Mouse (Mus musculus) frontal cortex, adult (tissue): Measurements from ENCODE around the gene Cnot8.

Experiments used
- ATAC-seq: cut with Nextera tagmentation; 2 replicates; pipeline ENCODE4 v1.9.2; 2017; ENCODE audit warnings: mild to moderate bottlenecking, moderate library complexity, mixed read lengths; ENCODE audit not compliant: low TSS enrichment

Cnot8 gene

DNA sequence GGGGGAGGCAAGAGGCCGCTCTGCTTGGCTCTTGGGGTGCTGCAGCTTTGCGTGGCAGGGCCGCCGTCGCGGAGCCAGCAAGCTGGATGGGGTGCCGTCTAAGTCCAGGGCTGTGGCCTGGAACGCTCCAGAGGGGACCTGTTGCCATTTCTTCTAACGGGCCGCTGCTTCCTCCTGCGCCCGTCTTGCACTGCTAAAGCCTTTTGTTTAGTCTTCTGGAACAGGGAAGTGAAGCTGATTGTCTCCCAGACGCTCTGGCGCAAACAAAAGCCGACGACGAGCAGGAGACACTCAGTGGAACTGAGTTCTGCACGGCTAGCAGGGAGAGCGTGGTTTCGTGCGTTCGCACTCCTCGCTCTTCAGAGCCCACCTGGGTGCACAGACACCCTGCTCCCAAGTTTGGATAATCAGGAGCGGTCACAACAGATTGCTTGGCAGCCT is 418 bp downstream of the Cnot8 start:
- ATAC-seq: peak; percentile 8; the same call in 1 of the 2 replicates

DNA sequence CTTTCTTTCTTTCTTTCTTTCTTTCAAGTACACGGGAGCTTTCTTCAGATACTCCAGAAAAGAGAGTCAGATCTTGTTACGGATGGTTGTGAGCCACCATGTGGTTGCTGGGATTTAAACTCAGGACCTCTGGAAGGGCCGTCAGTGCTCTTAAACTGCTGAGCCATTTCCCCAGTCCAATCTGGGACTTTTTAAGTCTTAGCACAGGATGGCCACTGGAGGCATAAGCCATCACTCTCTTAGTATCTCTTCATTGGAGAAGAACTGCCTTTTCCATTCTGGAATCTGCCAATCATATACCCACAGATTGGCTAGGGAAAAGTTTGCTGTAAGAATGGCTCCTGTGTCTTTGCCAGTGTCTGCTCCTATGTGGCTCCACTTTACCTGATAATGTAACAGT is 3.1 kb downstream of the Cnot8 start:
- no peak for ATAC-seq

DNA sequence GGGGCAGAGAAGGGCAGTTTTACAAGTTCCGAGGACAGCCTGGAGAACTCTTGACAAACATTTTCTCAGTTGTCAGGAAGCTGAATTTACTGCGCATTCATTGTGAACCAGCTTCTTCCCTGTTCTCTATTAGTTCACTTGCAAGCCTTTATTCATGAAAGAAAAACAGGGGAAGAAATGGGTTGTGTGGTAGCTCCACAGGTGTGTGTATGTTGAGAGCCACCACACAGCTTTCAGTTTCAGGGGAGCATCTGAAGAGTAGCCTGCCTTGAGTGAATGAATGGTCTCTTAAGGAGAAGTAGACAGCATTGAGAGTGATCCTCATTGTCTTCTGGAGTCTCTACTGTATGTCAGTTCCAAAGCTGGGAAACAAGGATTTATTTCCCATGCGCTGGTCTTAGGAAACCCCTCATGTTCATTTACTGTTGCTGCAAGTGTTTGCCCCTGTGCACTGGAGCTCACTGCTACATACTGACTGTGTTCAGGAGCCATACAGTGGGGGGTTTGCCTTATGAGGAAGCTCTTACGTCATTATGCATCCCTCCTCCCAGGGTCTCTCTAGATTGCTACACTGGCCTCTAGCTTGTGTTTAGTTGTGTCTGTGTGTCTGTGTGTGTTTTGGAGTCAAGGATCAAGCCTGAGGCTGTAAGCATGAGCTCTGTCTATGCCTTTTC is 3.8 kb downstream of the Cnot8 start:
- no peak for ATAC-seq

DNA sequence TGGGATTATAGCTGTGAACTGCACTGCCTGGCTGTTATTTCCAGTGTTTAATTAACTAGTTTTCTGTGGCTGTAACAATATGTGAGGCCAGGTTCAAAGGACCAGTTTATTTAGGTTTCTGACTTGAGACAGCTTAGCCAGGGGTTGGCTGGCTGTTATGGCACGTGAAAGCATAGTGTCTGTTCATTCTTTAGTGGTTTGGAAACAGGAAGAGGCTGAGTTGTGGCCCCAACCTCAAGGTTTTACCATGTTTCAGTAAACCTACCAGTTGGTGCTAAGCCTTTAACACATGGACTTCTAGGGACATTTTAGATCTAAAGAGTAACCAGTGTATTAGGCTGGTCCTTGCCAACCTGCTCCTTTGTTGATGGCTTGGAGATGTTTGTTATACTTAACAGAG is 12.6 kb downstream of the Cnot8 start:
- no peak for ATAC-seq

DNA sequence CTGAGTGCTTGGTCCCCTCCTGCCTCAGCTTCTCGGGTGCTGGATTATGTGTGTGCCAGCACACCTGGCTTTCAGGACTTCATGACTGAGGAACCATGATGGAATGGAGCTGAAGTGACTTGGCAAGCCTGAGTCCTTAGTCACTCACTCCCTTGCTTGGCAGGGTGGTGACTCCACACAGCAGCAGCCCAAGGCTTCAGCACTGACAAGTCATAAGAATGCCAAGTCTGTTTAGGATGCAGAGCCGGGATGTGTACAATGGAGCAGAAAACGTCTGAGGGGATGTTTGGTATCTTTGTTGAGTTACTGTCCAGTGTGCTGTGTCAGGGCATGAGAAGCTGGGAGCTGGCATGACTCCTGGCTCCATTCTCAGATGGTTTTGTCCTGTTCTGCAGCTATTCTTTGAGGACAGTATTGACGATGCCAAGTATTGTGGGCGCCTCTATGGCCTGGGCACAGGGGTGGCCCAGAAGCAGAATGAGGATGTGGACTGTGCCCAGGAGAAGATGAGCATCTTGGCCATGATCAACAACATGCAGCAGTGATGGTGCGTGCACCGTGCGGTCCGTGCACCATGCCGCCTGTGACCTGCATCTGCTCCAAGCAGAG is 13.2 kb downstream of the Cnot8 start:
- ATAC-seq: 0 out of 2 replicates have a peak, but pooled peaks have one; percentile 7

DNA sequence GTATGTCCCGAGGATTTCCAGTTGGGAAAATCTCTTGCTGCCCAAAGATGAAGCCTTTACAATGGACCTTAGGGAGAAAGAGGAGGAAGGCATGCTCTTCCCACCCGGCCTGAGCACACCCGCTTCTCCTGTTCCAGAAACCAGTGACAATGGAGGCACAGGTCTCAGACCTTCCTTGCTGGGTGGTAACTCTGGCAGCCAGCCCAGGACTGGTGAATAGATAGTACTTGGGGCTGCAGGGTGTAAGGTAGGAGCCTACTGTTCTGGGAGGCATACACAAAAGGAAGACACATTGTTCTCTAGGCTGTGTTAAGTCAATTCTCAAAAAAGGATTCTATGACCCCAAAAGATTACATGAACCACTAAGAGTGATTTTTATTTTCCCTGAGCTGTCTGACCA is 16.7 kb downstream of the Cnot8 start:
- no peak for ATAC-seq

DNA sequence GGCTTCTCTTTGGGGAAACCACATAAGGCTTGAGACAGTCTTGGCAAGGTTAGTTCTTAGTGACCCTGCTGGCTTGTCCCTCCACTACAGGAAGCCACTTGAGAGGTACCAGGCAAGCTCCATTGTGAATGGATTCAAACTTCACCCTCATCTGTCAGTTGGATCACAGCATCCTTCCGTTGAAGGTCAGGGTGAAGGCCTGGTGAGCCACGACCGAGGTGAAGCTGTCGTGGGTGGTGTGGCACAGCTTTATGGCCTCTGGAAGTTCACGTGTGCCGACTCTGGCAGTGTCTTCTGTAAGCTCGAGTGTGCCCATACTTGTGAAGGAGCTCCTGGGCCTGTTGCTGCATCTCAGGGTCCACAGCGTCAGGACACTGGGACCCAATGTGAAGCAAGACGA is 17.4 kb downstream of the Cnot8 start:
- no peak for ATAC-seq

DNA sequence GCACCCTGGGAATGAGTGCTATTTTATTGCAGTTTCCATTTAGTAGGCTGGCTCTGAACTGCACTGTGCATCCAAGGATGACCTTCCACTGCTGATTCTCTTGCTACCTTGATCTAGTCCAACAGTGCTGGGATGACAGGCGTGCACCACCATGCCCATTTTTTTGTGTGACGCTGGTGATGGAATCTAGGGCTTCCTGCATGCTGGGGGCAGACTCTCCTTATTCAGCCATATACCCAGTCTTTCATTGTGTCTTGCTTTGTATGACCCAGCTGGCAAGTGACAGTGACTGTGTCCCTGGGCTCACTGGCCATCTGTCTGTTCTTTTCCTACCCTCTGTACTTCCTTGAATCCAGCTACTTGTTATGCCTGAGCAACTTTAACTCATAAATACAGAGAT is 19.8 kb downstream of the Cnot8 start:
- ATAC-seq: no peak

DNA sequence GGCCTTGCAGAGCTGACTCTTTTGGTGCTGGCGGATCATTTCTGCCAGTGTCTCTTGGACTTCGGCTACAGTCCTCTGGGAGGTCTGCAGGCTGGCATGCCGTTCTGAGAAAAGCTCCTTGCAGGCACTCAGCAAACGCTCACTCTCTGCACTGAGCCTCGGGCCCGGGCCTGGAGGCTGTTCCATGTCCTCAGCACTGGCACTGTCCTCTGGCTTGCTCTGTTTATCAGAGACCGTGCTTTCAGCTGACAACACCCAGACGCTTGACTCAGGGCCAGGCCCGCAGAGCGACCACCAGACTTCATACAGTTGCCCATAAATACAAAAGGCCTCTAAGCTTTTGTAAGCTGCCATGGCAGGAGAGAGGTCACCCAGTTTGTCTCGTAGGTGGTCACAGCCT is 21.1 kb downstream of the Cnot8 start:
- no peak for ATAC-seq

DNA sequence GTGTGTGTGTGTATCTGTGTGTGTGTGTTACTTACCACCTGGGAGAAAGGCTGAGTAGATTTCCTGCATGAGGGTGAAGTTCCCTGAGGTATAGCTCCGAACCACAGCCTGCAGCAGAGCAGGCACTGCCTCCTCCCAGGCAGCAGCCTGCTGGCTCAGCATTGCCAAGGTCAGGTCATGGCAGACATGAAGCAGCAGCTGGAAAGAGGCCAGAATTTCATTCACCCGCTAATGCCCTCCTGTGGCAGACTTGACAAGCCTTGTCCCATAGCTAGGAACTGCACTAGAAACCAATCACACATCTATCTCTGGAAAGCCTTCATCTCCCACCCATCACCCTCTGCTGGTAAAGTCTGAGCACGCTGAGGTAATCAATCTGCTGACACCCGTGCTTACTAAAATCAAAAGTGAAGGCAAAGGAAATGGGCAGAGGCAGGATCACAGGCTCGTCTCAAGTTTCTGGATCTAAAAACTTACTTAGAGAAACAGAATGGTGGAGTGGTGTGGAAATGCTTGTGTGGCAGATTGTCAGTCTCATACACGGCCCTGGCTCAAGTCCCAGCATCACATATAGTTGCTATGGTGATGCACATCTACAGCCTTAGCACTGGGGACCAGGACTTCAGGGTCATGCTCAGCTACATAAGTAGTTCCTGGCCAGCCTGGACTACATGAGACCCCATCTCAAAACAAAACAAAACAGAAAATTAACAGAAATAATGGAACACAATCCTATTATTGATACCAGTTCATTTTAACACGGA is 22.6 kb downstream of the Cnot8 start:
- ATAC-seq: peak; percentile 50

DNA sequence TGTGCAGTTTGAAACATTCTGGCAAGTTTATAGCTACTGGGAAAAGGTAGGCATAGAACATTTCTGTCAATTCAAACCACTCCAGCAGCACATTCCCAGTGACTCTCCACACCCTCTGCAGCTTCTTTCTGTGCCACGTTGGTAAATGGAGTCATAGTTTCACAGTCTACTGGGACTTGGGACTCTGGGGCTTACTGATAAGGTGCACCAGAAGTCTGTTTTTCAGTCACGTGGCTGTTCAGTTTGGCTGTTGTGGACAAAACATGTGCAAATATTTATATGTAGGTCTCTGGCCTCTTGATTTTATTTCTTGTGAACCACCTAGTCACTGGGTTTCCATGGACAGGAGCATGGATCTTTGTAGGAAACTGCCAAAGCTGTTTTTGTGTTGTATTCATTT is 23.6 kb downstream of the Cnot8 start:
- no peak for ATAC-seq

DNA sequence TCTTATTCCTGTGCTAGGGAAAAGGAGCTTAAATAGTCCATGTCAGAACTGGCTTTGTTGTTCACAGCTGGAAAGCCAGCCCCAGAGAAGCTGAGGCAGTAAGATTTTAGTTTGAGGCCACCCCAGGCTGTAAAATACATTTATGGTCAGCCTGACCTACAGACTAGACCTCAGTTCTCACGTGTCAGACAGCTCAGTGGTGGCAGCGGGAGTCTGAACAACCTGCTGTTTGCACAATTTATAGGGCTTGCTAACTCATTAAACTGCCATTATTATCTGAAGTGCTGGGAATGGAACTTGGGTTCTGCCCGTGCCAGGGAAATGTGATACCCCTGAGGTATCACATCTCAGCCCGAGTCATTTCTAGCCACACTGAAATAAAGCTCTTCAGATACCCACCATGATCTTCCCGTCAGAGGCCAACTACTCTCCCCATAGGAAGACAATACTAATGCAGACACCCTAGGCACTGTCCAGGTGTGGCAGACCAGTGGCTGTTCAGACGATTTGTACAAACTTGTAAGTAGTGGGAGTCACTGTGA is 25.4 kb downstream of the Cnot8 start:
- no peak for ATAC-seq

DNA sequence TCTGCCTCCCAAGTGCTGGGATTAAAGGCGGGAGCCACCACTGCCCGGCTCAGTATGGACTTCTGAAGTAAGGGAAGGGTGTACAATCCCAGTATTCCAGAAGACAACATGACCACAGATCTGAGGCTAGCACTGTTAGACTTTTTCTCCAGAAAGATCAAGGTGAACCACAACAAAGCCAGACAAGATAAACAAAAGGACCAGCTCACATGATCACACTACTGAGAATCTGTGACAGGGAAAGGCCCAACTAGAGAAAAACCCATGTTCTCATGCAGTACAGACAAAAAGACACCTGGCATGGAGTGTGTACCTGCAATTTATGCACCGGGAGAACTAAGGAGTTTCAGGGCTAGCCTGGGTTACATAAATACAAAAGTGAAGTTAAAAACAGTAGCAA is 28.1 kb downstream of the Cnot8 start:
- ATAC-seq: no peak

DNA sequence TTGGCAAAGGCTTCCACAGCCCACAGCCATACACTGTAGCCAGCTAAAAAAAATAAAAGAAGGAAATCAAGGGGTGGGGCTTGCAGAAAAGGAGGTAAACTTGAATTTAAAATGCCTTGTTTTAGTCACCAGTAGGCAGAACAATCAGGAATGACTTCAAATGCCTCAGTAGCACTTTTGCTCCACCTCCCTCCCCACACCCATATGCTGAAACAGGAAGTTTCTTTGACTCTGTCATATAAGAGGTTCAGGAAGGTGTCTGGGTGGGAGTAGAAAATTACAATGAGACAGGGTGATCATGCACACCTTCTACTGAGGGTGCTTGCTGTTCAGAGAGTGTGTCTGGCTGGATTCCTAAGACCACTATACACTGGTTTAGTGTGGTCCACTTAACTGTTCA is 30.9 kb downstream of the Cnot8 start:
- no peak for ATAC-seq

DNA sequence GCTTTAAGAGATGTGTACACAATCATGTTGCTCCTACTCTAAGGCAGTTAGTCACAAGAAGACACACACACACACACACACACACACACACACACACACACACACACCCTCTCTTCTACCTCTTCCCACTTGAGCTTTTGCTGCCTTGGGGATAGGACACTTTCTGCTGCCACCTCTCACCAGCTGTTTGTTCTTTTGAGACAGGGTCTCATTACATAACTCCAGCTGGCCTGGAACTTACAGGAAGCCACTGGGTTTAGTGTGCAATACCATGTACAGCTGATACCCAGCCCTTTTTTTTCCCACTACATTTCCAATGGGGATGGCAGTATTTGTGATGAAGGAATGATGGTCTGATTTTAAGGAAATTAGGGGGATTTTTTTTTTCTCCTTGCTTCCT is 31.3 kb downstream of the Cnot8 start:
- no peak for ATAC-seq

DNA sequence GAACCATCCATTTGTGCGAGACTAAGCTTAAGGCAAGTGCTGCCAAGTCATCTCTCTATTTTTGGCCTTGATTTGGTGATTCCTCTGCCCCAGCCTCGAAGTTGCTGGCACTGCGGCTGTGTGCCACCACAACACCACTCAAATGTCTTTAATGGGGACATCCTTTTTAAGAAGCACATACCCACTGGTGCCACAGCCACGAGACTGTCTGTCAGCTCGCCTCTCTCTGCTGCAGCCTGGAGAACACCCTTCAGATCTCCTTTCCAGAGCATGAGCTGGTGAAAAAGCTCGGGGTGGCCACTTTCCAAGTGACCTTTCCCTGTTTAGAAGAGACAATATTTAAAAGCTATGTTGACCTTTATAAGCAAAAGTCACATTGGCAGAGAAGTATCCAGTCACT is 32.7 kb downstream of the Cnot8 start:
- peak; percentile 65 for ATAC-seq

DNA sequence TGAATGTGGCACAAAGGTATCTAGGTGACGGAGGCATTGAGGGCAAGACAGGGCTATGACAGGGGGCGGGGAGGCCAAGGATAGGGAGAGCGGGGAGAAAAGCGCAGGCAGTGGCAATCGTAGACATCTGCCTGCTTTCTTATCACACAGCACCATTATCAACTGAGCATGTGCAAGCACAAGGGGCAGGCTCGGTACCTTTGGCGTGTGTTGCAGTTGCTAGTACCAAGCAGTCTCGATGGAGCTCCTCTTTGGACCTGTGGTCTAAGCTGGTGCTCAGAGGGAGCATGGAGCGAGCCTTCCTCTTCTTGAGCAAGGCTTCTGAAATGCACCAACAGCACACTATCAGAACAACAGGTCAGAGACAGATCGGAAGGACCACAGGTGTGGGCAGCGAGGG is 34.9 kb downstream of the Cnot8 start:
- ATAC-seq: no peak

DNA sequence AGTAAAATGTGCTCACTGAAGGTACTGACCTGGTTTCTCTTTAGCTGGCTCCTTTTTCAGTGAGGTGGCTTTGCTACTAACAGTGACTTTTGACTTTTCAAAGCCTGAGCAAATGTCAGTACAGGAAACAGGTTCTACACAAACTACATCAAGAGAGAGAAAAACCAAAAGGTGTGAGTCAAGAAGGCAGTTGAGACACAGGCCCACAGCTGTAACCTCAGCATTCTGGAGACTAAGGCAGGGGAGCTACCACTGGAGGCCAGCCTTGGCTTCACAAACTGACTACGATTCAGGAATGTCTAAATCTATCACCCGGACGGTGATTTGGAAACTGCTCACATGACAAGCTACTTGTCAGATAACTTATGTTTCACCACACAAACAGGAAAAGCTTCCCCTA is 35.5 kb downstream of the Cnot8 start:
- no peak for ATAC-seq

DNA sequence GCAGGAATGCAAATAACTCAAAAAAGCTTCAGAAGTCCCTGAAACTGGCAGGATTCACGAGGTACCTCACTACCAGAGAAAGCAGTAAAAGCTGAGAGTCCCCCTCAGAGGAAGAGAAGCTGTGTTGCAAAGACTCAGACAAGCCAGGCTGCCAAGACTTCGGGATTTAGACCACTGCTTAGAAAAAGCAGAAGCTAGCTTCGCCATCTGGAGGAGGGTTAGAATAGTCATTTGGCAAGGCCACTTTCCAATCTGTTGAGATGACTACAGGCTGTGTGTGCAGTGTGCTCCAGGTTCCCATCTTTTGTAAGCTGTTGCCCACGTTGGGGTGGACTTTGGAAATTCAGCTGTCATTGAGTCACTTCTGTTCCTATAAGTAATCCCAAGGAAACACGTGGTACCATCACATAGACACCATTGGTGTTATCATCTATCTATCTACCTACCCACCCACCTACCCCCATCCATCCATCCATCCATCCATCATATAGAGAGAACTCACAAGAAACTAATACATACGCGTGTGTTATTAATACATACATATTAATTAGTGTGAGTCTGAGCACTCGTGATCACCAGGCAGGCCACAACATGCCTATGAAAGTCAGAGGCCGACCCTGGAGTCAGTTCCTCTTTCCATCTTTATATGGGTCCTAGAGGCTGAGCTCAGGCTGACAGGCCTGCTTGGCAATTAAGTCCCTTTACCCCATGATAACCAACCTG is 39.9 kb downstream of the Cnot8 start:
- ATAC-seq: peak; percentile 94

DNA sequence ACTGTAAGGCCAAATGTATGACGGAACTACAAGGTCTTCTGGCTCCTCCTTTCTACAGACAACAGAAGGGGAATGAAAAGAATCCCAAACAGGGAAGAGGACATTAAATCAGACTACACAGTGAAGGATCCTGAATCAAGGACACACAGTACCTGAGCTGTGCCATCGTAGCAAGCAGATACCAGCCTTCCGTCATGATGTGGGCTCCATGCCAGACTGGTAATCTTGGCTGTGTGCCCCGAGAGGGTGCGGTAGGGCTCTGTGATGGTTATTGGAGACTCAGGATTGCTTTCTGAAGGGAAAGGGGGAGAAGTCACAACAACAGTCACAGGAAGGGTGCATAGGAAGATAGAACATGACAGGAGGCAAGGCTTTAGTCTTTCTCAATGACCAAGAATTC is 42.3 kb downstream of the Cnot8 start:
- ATAC-seq: no peak

DNA sequence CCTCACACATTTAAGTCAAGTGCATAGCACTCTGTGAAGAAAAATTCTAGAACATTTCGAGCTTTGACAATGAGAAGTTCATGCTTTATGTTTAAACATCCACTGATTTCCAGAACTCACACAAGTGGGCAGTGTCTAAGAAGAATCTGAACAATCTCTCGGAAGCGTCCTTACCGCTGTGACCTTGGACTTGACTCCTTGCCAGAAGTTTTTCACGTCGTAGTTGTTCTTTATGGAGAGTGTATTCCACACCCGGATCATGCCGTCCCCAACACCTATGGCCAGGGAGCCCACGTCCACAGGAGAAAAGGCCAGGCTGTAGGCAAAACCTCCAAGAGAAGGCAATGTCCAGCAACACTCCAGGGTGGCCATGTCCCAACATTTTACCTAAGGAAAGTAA is 51.5 kb downstream of the Cnot8 start:
- ATAC-seq: no peak

DNA sequence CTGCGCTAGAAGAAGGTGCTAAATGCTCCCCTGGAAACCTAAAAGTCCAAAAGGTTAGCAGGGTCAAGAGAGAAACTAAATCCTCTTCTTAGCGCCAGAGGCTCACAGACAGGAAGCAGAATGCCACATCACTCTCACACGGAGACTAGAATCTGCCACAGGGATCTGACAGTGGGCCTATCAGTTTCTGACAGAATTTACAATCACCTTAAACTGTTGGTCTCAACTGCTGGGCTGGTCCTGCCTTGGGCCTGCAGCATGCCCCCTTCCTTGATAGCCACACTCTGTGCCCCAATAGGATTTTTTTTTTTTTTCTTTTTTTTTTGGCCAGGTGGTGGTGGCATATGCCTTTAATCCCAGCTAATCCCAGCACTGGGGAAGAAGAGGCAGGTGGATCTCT is 52.9 kb downstream of the Cnot8 start:
- ATAC-seq: no peak
